Mouse (Mus musculus): ENCODE results near the gene Ggta1. TPM values are rescaled to one million over a fixed set of nuclear protein-coding genes. Genes with fewer than 3 reads are reported as not detected.
A peak's percentile ranks its signal among the peaks of the same experiment; 100 is the strongest.

Ggta1 gene
- polyA plus RNA-seq, 1 experiment from 2014 or later = 5.6 TPM

DNA sequence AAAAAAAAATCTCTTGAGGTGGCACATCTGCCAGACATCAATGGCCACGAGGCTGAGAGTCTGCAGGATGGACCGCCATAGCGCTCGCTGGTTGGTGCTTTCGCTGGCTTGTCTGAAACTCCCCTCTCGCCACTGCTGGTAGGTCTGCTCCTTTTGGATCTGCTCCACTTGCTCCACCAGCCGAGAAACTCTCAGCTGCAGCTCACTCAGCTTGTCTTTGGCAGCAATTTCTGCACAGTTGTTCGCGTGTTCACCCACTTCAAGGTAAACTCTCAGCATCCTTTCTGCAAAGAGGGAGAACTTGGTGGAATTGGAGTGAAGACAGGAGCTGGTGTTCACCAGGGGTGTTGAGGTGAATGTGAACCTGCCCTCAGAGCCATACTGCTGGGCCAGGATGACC is 20.4 kb upstream of the Ggta1 start:
- H3K27me3 ChIP-seq (ENCODE audit: control insufficient read depth, insufficient read depth, low read length) = no peaks in the 10 kb centered on the region
- no peak for DNase-seq
- no peaks in the 10 kb centered on the region for H3K9me3 ChIP-seq (ENCODE audit: control insufficient read depth, low read length)
- no peak overlapping the region for H3K4me2 ChIP-seq (ENCODE audit: low read length)
- H3K4me3 ChIP-seq (replicated peaks; ENCODE audit: low read depth, low read length) = no peak overlapping the region
- ATAC-seq (ENCODE audit: low FRiP score, low TSS enrichment) = no peak
- no peak overlapping the region for H3K27ac ChIP-seq (replicated peaks; ENCODE audit: low read depth, low read length)
- WGBS = 90% methylated on average over 9 of the region's 9 CpGs
- H3K4me1 ChIP-seq (ENCODE audit: control insufficient read depth, insufficient read depth, low read length) = peaks cover 5% of the 10 kb centered on the region; the same call in 1 of the 2 replicates
- no peak overlapping the region for H3K9ac ChIP-seq (replicated peaks; ENCODE audit: low read length)
- H3K36me3 ChIP-seq (ENCODE audit: control insufficient read depth, insufficient read depth, low read length) = no peaks in the 10 kb centered on the region

GRCm38 (mm10) chr2:35481322-35481990 is 18.4 kb upstream of the Ggta1 start:
- H3K27ac ChIP-seq (replicated peaks; ENCODE audit: low read depth, low read length) = no peak overlapping the region
- H3K4me3 ChIP-seq (replicated peaks; ENCODE audit: low read depth, low read length) = no peak overlapping the region
- H3K4me2 ChIP-seq (ENCODE audit: low read length) = no peak overlapping the region
- H3K9me3 ChIP-seq (ENCODE audit: control insufficient read depth, low read length) = no peaks in the 10 kb centered on the region
- 51% methylated on average over 7 of the region's 7 CpGs for WGBS
- ATAC-seq (ENCODE audit: low FRiP score, low TSS enrichment) (no peak), DNase-seq (peak; percentile 29)
- H3K36me3 ChIP-seq (ENCODE audit: control insufficient read depth, insufficient read depth, low read length) = no peaks in the 10 kb centered on the region
- peaks cover 5% of the 10 kb centered on the region; the same call in 1 of the 2 replicates for H3K4me1 ChIP-seq (ENCODE audit: control insufficient read depth, insufficient read depth, low read length)
- H3K27me3 ChIP-seq (ENCODE audit: control insufficient read depth, insufficient read depth, low read length) = no peaks in the 10 kb centered on the region
- no peak overlapping the region for H3K9ac ChIP-seq (replicated peaks; ENCODE audit: low read length)

- no peaks in the 10 kb centered on the region for H3K36me3 ChIP-seq (ENCODE audit: control insufficient read depth, insufficient read depth, low read length)
- no peak for ATAC-seq (ENCODE audit: low FRiP score, low TSS enrichment)
- peaks cover 5% of the 10 kb centered on the region; the same call in 1 of the 2 replicates for H3K4me1 ChIP-seq (ENCODE audit: control insufficient read depth, insufficient read depth, low read length)
- H3K27ac ChIP-seq (replicated peaks; ENCODE audit: low read depth, low read length) = no peak overlapping the region
- 26% methylated on average over 3 of the region's 3 CpGs for WGBS
- H3K4me3 ChIP-seq (replicated peaks; ENCODE audit: low read depth, low read length) = no peak overlapping the region
- H3K9me3 ChIP-seq (ENCODE audit: control insufficient read depth, low read length) = no peaks in the 10 kb centered on the region
- no peaks in the 10 kb centered on the region for H3K27me3 ChIP-seq (ENCODE audit: control insufficient read depth, insufficient read depth, low read length)
- H3K9ac ChIP-seq (replicated peaks; ENCODE audit: low read length) = no peak overlapping the region
- no peak overlapping the region for H3K4me2 ChIP-seq (ENCODE audit: low read length)
- DNase-seq = no peak
Measured at GRCm38 (mm10) chr2:35480073-35480472, 17.0 kb upstream of the Ggta1 start.

GRCm38 (mm10) chr2:35478812-35479122 is 15.7 kb upstream of the Ggta1 start:
- 67% methylated on average over 3 of the region's 3 CpGs for WGBS

DNA sequence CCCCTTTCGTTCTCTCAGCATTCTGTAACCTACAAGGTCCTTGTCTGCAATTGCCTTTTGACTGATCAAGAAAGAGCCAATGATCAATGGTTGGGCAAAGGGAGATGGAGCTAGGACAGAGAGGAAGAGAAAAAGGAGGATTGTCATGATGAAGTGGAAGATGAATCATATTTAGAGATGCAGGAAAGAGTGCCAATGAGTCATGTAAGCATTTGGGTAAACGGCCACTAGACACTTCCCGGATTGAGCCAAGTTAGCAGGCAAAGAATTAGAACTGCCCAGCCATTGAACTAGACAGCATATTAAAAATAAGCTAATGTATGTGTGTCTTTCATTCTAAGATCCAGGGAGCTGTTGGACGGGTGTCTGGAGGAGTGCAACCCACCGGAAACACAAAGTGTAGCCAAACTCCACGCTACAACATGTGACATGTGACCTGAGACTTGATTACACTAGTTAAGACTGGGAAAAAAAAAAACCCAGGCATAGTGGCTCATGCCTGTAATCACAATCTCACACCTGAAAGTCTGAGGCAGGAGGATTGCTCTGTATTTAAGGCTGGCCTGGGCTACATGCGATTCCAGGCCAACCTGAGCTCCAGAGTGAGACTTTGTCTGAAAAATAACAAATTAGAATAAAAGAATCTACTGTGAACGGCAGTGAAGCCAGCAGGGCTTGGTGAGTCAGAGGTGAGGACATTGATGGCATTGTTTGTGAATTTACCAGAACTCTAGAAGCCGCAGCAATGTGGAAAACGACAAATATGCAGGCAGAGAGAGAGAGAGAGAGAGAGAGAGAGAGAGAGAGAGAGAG is 15.2 kb upstream of the Ggta1 start:
- no peak for DNase-seq

More at GRCm38 (mm10) chr2:35478812-35479122, 15.7 kb upstream of the Ggta1 start:
- no peak overlapping the region for H3K4me2 ChIP-seq (ENCODE audit: low read length)
- H3K4me3 ChIP-seq (replicated peaks; ENCODE audit: low read depth, low read length) = no peak overlapping the region
- ATAC-seq (ENCODE audit: low FRiP score, low TSS enrichment) (no peak), DNase-seq (no peak)
- no peak overlapping the region for H3K9ac ChIP-seq (replicated peaks; ENCODE audit: low read length)
- no peak overlapping the region for H3K27ac ChIP-seq (replicated peaks; ENCODE audit: low read depth, low read length)
- H3K9me3 ChIP-seq (ENCODE audit: control insufficient read depth, low read length) = no peaks in the 10 kb centered on the region
- no peaks in the 10 kb centered on the region for H3K27me3 ChIP-seq (ENCODE audit: control insufficient read depth, insufficient read depth, low read length)
- peaks cover 5% of the 10 kb centered on the region; the same call in 1 of the 2 replicates for H3K4me1 ChIP-seq (ENCODE audit: control insufficient read depth, insufficient read depth, low read length)
- H3K36me3 ChIP-seq (ENCODE audit: control insufficient read depth, insufficient read depth, low read length) = no peaks in the 10 kb centered on the region

GRCm38 (mm10) chr2:35477321-35477720 is 14.3 kb upstream of the Ggta1 start:
- H3K4me1 ChIP-seq (ENCODE audit: control insufficient read depth, insufficient read depth, low read length) = peaks cover 5% of the 10 kb centered on the region; the same call in 1 of the 2 replicates
- H3K27ac ChIP-seq (replicated peaks; ENCODE audit: low read depth, low read length) = no peak overlapping the region
- H3K4me3 ChIP-seq (replicated peaks; ENCODE audit: low read depth, low read length) = no peak overlapping the region
- ATAC-seq (ENCODE audit: low FRiP score, low TSS enrichment) = no peak
- H3K36me3 ChIP-seq (ENCODE audit: control insufficient read depth, insufficient read depth, low read length) = no peaks in the 10 kb centered on the region
- H3K9ac ChIP-seq (replicated peaks; ENCODE audit: low read length) = no peak overlapping the region
- no peak for DNase-seq
- no peaks in the 10 kb centered on the region for H3K9me3 ChIP-seq (ENCODE audit: control insufficient read depth, low read length)
- no peaks in the 10 kb centered on the region for H3K27me3 ChIP-seq (ENCODE audit: control insufficient read depth, insufficient read depth, low read length)
- 89% methylated on average over 6 of the region's 6 CpGs for WGBS
- no peak overlapping the region for H3K4me2 ChIP-seq (ENCODE audit: low read length)

More for the DNA sequence above, 15.2 kb upstream of the Ggta1 start:
- Histone ChIP-seq H3K4me1 (ENCODE audit: control insufficient read depth, insufficient read depth, low read length) (peaks cover 5% of the 10 kb centered on the region; the same call in 1 of the 2 replicates), H3K36me3 (ENCODE audit: control insufficient read depth, insufficient read depth, low read length) (no peaks in the 10 kb centered on the region), H3K9ac (replicated peaks; ENCODE audit: low read length) (no peak overlapping the region), H3K27ac (replicated peaks; ENCODE audit: low read depth, low read length) (no peak overlapping the region), H3K9me3 (ENCODE audit: control insufficient read depth, low read length) (no peaks in the 10 kb centered on the region), H3K27me3 (ENCODE audit: control insufficient read depth, insufficient read depth, low read length) (no peaks in the 10 kb centered on the region), H3K4me2 (ENCODE audit: low read length) (no peak overlapping the region), H3K4me3 (replicated peaks; ENCODE audit: low read depth, low read length) (no peak overlapping the region)
- WGBS = 77% methylated on average over 10 of the region's 10 CpGs
- ATAC-seq (ENCODE audit: low FRiP score, low TSS enrichment) = no peak

DNA sequence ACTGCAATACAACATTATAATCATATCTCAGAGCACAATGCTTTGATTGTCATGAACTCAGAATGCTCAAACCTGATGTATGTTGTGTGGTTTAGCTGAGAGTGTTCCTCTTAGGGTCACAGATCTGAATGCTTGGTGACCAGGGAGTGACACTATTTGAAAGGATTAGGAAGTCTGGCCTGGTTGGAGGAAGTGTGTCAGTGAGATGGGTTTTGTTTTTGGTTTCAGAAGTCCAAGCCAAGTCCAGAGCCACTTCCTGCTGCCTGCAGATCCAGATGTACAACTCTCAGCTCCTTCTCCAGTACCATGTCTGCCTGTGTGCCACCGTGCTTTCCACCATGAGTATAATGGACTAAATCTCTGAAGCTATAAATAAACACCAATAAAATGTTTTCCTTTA is 11.9 kb upstream of the Ggta1 start:
- Histone ChIP-seq H3K9ac (replicated peaks; ENCODE audit: low read length) (no peak overlapping the region), H3K27me3 (ENCODE audit: control insufficient read depth, insufficient read depth, low read length) (no peaks in the 10 kb centered on the region), H3K4me1 (ENCODE audit: control insufficient read depth, insufficient read depth, low read length) (no peaks in the 10 kb centered on the region), H3K9me3 (ENCODE audit: control insufficient read depth, low read length) (no peaks in the 10 kb centered on the region), H3K27ac (replicated peaks; ENCODE audit: low read depth, low read length) (no peak overlapping the region), H3K4me3 (replicated peaks; ENCODE audit: low read depth, low read length) (no peak overlapping the region), H3K36me3 (ENCODE audit: control insufficient read depth, insufficient read depth, low read length) (no peaks in the 10 kb centered on the region), H3K4me2 (ENCODE audit: low read length) (no peak overlapping the region)
- ATAC-seq (ENCODE audit: low FRiP score, low TSS enrichment) (no peak), DNase-seq (no peak)
- WGBS = 88% methylated on average over 1 of the region's 1 CpGs

DNA sequence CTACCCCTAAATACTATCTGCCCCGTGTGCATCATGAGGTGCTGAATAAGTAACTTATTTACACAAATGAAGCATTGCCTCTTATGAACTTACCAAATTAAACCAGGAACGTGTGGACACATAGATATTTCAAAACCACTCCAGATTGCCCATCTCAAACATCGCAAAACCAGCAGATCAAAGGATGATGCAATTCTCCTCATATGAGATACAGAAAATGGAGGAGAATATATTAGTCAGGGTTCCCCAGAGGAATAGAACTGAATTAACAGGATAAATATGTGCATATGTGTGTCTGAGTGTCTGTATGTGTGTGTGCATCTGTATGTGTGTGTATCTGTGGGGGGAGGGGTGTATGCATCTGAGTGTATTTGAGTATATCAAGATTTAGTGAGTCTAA is 6.2 kb upstream of the Ggta1 start:
- no peaks in the 10 kb centered on the region for H3K36me3 ChIP-seq (ENCODE audit: control insufficient read depth, insufficient read depth, low read length)
- no peak overlapping the region for H3K4me2 ChIP-seq (ENCODE audit: low read length)
- H3K9me3 ChIP-seq (ENCODE audit: control insufficient read depth, low read length) = no peaks in the 10 kb centered on the region
- no peak overlapping the region for H3K9ac ChIP-seq (replicated peaks; ENCODE audit: low read length)
- H3K4me1 ChIP-seq (ENCODE audit: control insufficient read depth, insufficient read depth, low read length) = no peaks in the 10 kb centered on the region
- H3K4me3 ChIP-seq (replicated peaks; ENCODE audit: low read depth, low read length) = no peak overlapping the region
- H3K27ac ChIP-seq (replicated peaks; ENCODE audit: low read depth, low read length) = no peak overlapping the region
- DNase-seq = no peak
- 75% methylated on average over 3 of the region's 3 CpGs for WGBS
- H3K27me3 ChIP-seq (ENCODE audit: control insufficient read depth, insufficient read depth, low read length) = no peaks in the 10 kb centered on the region
- no peak for ATAC-seq (ENCODE audit: low FRiP score, low TSS enrichment)

DNA sequence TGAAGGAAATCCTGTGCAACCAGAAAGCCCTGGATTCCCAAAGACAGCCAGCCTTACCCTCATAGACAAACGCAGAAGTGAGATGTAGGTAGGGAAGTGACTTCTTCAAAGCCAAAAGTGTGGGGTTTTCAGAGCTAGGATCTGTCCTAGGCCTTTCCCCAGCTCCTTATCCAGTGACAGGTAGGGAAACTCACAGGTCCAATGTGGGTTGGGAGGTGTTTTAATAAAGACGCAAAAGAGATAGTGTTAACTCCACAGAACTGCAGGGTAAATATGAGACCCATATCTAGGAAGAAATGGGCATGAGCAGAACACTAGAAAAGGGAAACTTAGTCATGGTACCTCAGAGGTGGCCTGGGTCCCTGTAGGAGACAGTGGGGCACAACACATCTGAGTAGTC is 5.2 kb upstream of the Ggta1 start:
- H3K4me2 ChIP-seq (ENCODE audit: low read length) = no peak overlapping the region
- no peaks in the 10 kb centered on the region for H3K9me3 ChIP-seq (ENCODE audit: control insufficient read depth, low read length)
- WGBS = 92% methylated on average over 2 of the region's 2 CpGs
- ATAC-seq (ENCODE audit: low FRiP score, low TSS enrichment) (no peak), DNase-seq (no peak)
- H3K4me3 ChIP-seq (replicated peaks; ENCODE audit: low read depth, low read length) = no peak overlapping the region
- H3K4me1 ChIP-seq (ENCODE audit: control insufficient read depth, insufficient read depth, low read length) = no peaks in the 10 kb centered on the region
- no peak overlapping the region for H3K9ac ChIP-seq (replicated peaks; ENCODE audit: low read length)
- H3K27me3 ChIP-seq (ENCODE audit: control insufficient read depth, insufficient read depth, low read length) = no peaks in the 10 kb centered on the region
- no peak overlapping the region for H3K27ac ChIP-seq (replicated peaks; ENCODE audit: low read depth, low read length)
- no peaks in the 10 kb centered on the region for H3K36me3 ChIP-seq (ENCODE audit: control insufficient read depth, insufficient read depth, low read length)

Measured in midbrain, embryonic 14.5 days (tissue).